Mouse (Mus musculus): ENCODE measurements around the gene Cst6. TPM values are rescaled to one million over a fixed set of nuclear protein-coding genes. Genes with fewer than 3 reads are reported as not detected.
"Not testable (repeated sequence)": the region's sequence is repeated elsewhere in the genome, so short reads cannot be mapped to it uniquely, and the experiment has no call there.

Gene Cst6
- under 1 TPM in 1 of 26 experiments, not detected in 25; 0.16 TPM for total RNA-seq (2018; cell fraction: chromatin; rRNA removed)
- total RNA-seq (2018; cell fraction: cytosol; rRNA removed) = 1 to 10 TPM in 4 of 26 experiments, under 1 TPM in 9, not detected in 13; 0.04 to 1.5 (median 0.58) TPM
- total RNA-seq (2018; cell fraction: nucleus; rRNA removed) = not detected
- polyA plus RNA-seq (2018) = 0.05 to 0.27 TPM in 2 of 3 replicates, not detected in the other

GRCm38 (mm10) chr19:5349502-5349873 lies at the start of gene Cst6:
Cst6 (minus strand) TSS chr19:5349574.
- H3K79me2 ChIP-seq (ENCODE audit: inconsistent target); H3K36me3 ChIP-seq (ENCODE audit: inconsistent target); H3K4me3 ChIP-seq (ENCODE audit: inconsistent target); H3K27ac ChIP-seq: not testable (repeated sequence)
- 90% methylated on average over 6 of the region's 6 CpGs for WGBS (ENCODE audit: missing documents)

GRCm38 (mm10) chr19:5395371-5395770 lies 46.0 kb upstream of the Cst6 start:
- Histone ChIP-seq H3K27ac (no peak overlapping the region), H3K36me3 (ENCODE audit: inconsistent target) (no peaks in the 10 kb centered on the region), H3K4me3 (ENCODE audit: inconsistent target) (no peak overlapping the region), H3K79me2 (ENCODE audit: inconsistent target) (no peaks in the 10 kb centered on the region)
- WGBS (ENCODE audit: missing documents) = 92% methylated on average over 4 of the region's 4 CpGs

GRCm38 (mm10) chr19:5394168-5394567 lies 44.8 kb upstream of the Cst6 start:
- 85% methylated on average over 10 of the region's 10 CpGs for WGBS (ENCODE audit: missing documents)
- Histone ChIP-seq H3K4me3 (ENCODE audit: inconsistent target) (no peak overlapping the region), H3K79me2 (ENCODE audit: inconsistent target) (no peaks in the 10 kb centered on the region), H3K27ac (no peak overlapping the region), H3K36me3 (ENCODE audit: inconsistent target) (no peaks in the 10 kb centered on the region)

GRCm38 (mm10) chr19:5392892-5393291 lies 43.5 kb upstream of the Cst6 start:
- Histone ChIP-seq H3K27ac (no peak overlapping the region), H3K36me3 (ENCODE audit: inconsistent target) (no peaks in the 10 kb centered on the region), H3K4me3 (ENCODE audit: inconsistent target) (no peak overlapping the region), H3K79me2 (ENCODE audit: inconsistent target) (peaks cover 3% of the 10 kb centered on the region)
- 61% methylated on average over 4 of the region's 4 CpGs for WGBS (ENCODE audit: missing documents)

GRCm38 (mm10) chr19:5390416-5390815 lies 41.0 kb upstream of the Cst6 start:
- Histone ChIP-seq H3K79me2 (ENCODE audit: inconsistent target) (peaks cover 27% of the 10 kb centered on the region), H3K4me3 (ENCODE audit: inconsistent target) (no peak overlapping the region), H3K27ac (peak overlapping the region; percentile 66; the same call in 1 of the 2 replicates), H3K36me3 (ENCODE audit: inconsistent target) (peaks cover under 1% of the 10 kb centered on the region; the same call in 1 of the 2 replicates)
- 73% methylated on average over 8 of the region's 8 CpGs for WGBS (ENCODE audit: missing documents)

GRCm38 (mm10) chr19:5389647-5390046 lies 40.3 kb upstream of the Cst6 start:
- Histone ChIP-seq H3K27ac (peak overlapping the region; percentile 66), H3K79me2 (ENCODE audit: inconsistent target) (peaks cover 35% of the 10 kb centered on the region), H3K36me3 (ENCODE audit: inconsistent target) (peaks cover 9% of the 10 kb centered on the region; the same call in 1 of the 2 replicates), H3K4me3 (ENCODE audit: inconsistent target) (peak overlapping the region; percentile 79)
- WGBS (ENCODE audit: missing documents) = 4% methylated on average over 12 of the region's 12 CpGs

GRCm38 (mm10) chr19:5388588-5389242 lies 39.3 kb upstream of the Cst6 start, which contains the start of gene Sart1:
Sart1 (minus strand) TSS chr19:5388703.
- Histone ChIP-seq H3K79me2 (ENCODE audit: inconsistent target) (peaks cover 38% of the 10 kb centered on the region), H3K36me3 (ENCODE audit: inconsistent target) (peaks cover 18% of the 10 kb centered on the region), H3K27ac (peak within 1 kb of the TSS; percentile 66), H3K4me3 (ENCODE audit: inconsistent target) (peak within 1 kb of the TSS; percentile 79)
- WGBS (ENCODE audit: missing documents) = under 1% methylated on average over 36 of the region's 43 CpGs

- WGBS (ENCODE audit: missing documents) = under 1% methylated on average over 41 of the region's 43 CpGs
- Histone ChIP-seq H3K4me3 (ENCODE audit: inconsistent target) (peak overlapping the region; percentile 79), H3K27ac (no peak overlapping the region; the same call in 1 of the 2 replicates), H3K79me2 (ENCODE audit: inconsistent target) (peaks cover 38% of the 10 kb centered on the region), H3K36me3 (ENCODE audit: inconsistent target) (peaks cover 25% of the 10 kb centered on the region)
Measured at GRCm38 (mm10) chr19:5388011-5388441, 38.7 kb upstream of the Cst6 start.

- 91% methylated on average over 8 of the region's 8 CpGs for WGBS (ENCODE audit: missing documents)
- H3K36me3 ChIP-seq (ENCODE audit: inconsistent target) = peaks cover 58% of the 10 kb centered on the region
Measured at GRCm38 (mm10) chr19:5384715-5385114, 35.3 kb upstream of the Cst6 start.

GRCm38 (mm10) chr19:5383326-5383725 lies 34.0 kb upstream of the Cst6 start:
- Histone ChIP-seq H3K27ac (no peak overlapping the region), H3K36me3 (ENCODE audit: inconsistent target) (peaks cover 72% of the 10 kb centered on the region), H3K79me2 (ENCODE audit: inconsistent target) (peaks cover 38% of the 10 kb centered on the region), H3K4me3 (ENCODE audit: inconsistent target) (no peak overlapping the region)
- WGBS (ENCODE audit: missing documents) = 94% methylated on average over 12 of the region's 12 CpGs

More at GRCm38 (mm10) chr19:5384715-5385114, 35.3 kb upstream of the Cst6 start:
- H3K79me2 ChIP-seq (ENCODE audit: inconsistent target) = peaks cover 38% of the 10 kb centered on the region
- H3K27ac ChIP-seq = no peak overlapping the region
- no peak overlapping the region for H3K4me3 ChIP-seq (ENCODE audit: inconsistent target)

GRCm38 (mm10) chr19:5377446-5377845 lies 28.1 kb upstream of the Cst6 start:
- Histone ChIP-seq H3K27ac (no peak overlapping the region), H3K79me2 (ENCODE audit: inconsistent target) (no peaks in the 10 kb centered on the region), H3K4me3 (ENCODE audit: inconsistent target) (no peak overlapping the region), H3K36me3 (ENCODE audit: inconsistent target) (peaks cover 48% of the 10 kb centered on the region)
- 92% methylated on average over 1 of the region's 1 CpGs for WGBS (ENCODE audit: missing documents)

GRCm38 (mm10) chr19:5374748-5375147 lies 25.4 kb upstream of the Cst6 start:
- Histone ChIP-seq H3K27ac (no peak overlapping the region), H3K4me3 (ENCODE audit: inconsistent target) (no peak overlapping the region), H3K79me2 (ENCODE audit: inconsistent target) (no peaks in the 10 kb centered on the region), H3K36me3 (ENCODE audit: inconsistent target) (peaks cover 33% of the 10 kb centered on the region)
- 91% methylated on average over 4 of the region's 4 CpGs for whole genome bisulfite sequencing (ENCODE audit: missing documents)

- Histone ChIP-seq H3K4me3 (ENCODE audit: inconsistent target) (no peak overlapping the region), H3K36me3 (ENCODE audit: inconsistent target) (peaks cover 30% of the 10 kb centered on the region), H3K79me2 (ENCODE audit: inconsistent target) (peaks cover 3% of the 10 kb centered on the region), H3K27ac (no peak overlapping the region)
- WGBS (ENCODE audit: missing documents) = 97% methylated on average over 4 of the region's 4 CpGs
Measured at GRCm38 (mm10) chr19:5374177-5374576, 24.8 kb upstream of the Cst6 start.

- WGBS (ENCODE audit: missing documents) = 94% methylated on average over 7 of the region's 7 CpGs
- peaks cover 17% of the 10 kb centered on the region for H3K79me2 ChIP-seq (ENCODE audit: inconsistent target)
- H3K27ac ChIP-seq = no peak overlapping the region
- H3K4me3 ChIP-seq (ENCODE audit: inconsistent target) = no peak overlapping the region
- H3K36me3 ChIP-seq (ENCODE audit: inconsistent target) = peaks cover 15% of the 10 kb centered on the region
Measured at GRCm38 (mm10) chr19:5372724-5373123, 23.4 kb upstream of the Cst6 start.

GRCm38 (mm10) chr19:5370932-5371331 lies 21.6 kb upstream of the Cst6 start:
- no peak overlapping the region for H3K27ac ChIP-seq
- peaks cover 26% of the 10 kb centered on the region for H3K79me2 ChIP-seq (ENCODE audit: inconsistent target)
- H3K36me3 ChIP-seq (ENCODE audit: inconsistent target) = peaks cover 15% of the 10 kb centered on the region
- 83% methylated on average over 2 of the region's 3 CpGs for WGBS (ENCODE audit: missing documents)
- H3K4me3 ChIP-seq (ENCODE audit: inconsistent target) = no peak overlapping the region
